Mouse (Mus musculus) left cerebral cortex, adult 18-20 months (tissue): Measurements from ENCODE around the gene Xbp1. TPM values are rescaled to one million over a fixed set of nuclear protein-coding genes. Genes with fewer than 3 reads are reported as not detected.
"Not testable (repeated sequence)": the region's sequence is repeated elsewhere in the genome, so short reads cannot be mapped to it uniquely, and the experiment has no call there.

Experiments used
- DNase-seq, 2 experiments: peaks; one replicate each; pipeline ENCODE4 v3.0.0; 2021 to 2022; ENCODE audit warnings: low spot score in 2 of 2, mixed read lengths in 1 of 2
- long read RNA-seq, 2 experiments: library from polyadenylated mRNA; stranded (forward); transcript quantifications; one replicate each; pipeline ENCODE4 v2.0.0; 2021
- total RNA-seq, 2 experiments: library from RNA; stranded (reverse); gene quantifications; 2 replicates each; pipeline ENCODE4 v1.2.3; 2021

The Xbp1 gene
- 100 to 1,000 TPM; 119 to 141 TPM for total RNA-seq
- long read RNA-seq, experiment 1, transcript Xbp1-201 (5 exons, 2,129 nt) = major isoform, 260 of 301 reads
- long read RNA-seq, experiment 1, partial matches to known transcripts = 10 of 301 reads
- long read RNA-seq, experiment 1, other reads (novel, unspliced or antisense) = 26 of 301 reads
- long read RNA-seq, experiment 2, transcript Xbp1-201 (5 exons, 2,129 nt) = major isoform, 176 of 208 reads
- long read RNA-seq, experiment 2, partial matches to known transcripts = 7 of 208 reads
- long read RNA-seq, experiment 2, other reads (novel, unspliced or antisense) = 18 of 208 reads

DNA sequence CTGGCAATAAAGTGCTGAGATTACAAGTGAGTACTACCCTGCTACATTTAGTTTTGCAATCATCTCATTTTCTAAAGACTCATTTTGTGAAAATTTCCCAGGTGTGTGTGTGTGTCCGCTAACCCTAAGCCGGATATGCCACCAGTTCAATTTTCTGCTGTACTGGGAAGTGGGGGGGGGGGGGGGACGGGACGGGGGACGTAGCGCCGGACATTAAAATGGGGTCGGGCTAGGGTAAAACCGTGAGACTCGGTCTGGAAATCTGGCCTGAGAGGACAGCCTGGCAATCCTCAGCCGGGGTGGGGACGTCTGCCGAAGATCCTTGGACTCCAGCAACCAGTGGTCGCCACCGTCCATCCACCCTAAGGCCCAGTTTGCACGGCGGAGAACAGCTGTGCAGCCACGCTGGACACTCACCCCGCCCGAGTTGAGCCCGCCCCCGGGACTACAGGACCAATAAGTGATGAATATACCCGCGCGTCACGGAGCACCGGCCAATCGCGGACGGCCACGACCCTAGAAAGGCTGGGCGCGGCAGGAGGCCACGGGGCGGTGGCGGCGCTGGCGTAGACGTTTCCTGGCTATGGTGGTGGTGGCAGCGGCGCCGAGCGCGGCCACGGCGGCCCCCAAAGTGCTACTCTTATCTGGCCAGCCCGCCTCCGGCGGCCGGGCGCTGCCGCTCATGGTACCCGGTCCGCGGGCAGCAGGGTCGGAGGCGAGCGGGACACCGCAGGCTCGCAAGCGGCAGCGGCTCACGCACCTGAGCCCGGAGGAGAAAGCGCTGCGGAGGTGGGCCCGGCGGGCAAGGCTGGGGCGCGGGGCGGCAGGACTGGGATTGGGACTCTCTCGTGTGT, at the start of gene Xbp1:
Gene Xbp1 (plus strand): TSS at position 248 of the 854 bp plus-strand sequence.
- DNase-seq = peak; percentile 98 to 99

GRCm38 (mm10) chr11:5474130-5474529, 46.3 kb upstream of the Xbp1 start:
- peak; percentile 72 to 83 for DNase-seq

DNA sequence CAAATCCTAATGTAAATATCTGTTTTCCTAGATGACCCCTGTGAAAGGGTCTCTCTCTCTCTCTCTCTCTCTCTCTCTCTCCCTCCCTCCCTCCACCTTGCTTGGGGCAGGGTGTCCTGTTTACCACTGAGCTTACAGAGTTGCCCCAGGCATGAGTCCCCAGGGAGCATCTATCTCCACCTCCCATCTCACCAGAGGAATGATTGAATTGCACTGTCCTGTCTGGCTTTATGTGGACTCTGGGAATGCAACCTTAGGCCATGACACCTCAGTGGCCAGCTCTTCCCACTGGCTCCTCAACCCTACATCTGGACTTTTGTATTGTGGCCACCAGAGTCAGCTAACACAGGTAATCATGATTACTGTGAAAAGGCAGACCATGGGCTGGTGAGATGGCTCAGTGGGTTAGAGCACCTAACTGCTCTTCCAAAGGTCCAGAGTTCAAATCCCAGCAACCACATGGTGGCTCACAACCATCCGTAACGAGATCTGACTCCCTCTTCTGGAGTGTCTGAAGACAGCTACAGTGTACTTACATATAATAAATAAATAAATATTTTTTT, 44.8 kb upstream of the Xbp1 start:
- not testable (repeated sequence) for DNase-seq

DNA sequence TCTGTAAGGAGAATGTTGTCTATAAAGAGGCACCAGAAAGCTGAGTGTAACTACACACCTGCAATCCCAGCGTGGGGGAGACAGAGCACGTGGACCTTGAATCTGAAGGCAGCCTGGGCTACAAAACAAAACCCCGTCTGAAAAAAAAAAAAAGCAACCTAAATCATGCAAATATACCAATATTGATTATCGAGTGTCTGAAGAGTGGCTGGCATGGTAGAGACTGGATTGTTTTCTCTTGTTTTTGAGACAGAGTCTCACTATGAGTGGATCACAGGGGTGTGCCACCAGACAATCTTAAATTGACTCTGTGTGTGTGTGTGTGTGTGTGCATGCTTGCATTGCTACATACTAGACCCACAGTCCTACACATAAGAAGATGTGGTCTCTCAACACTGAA, 43.7 kb upstream of the Xbp1 start:
- no peak for DNase-seq

DNA sequence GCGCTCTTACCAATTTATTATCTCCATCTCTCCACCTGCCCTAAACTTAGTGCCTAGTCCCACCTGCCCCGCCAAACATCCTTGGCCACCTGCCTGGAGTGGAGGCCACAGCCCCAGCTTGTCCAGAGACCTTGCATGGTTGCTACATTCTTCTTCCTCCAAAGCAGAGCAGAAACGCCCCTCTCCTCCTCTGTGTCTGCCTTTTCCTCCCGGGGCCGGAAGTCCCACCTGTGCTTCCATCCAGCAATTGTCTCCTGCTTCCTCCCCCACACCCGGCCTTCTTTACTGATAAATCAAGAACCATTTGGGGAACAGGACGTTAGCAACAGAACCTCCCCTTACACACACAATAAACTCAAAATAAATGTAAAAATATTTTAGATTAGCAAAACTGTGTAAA, 42.3 kb upstream of the Xbp1 start:
- DNase-seq = no peak

DNA sequence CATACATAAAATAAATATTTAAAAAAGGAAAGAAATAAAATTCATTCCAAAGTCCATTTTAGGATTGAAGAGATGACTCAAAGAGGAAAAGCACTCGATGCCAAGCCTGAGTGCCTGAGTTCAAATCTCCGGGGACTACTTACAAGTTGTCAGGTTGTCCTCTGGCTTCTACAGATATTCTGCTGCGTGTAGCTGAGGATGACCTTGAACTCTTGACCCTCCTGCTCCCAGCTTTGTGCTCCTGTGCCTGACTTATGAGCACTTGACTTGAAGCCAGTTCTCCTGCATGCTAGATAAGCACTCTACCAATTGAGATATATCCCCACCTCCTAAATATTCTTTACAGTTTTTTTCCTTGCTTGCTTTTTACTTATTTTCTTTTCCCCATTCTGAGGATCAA, 41.6 kb upstream of the Xbp1 start:
- no peak for DNase-seq

GRCm38 (mm10) chr11:5482581-5482980, 37.9 kb upstream of the Xbp1 start:
- DNase-seq = no peak

DNA sequence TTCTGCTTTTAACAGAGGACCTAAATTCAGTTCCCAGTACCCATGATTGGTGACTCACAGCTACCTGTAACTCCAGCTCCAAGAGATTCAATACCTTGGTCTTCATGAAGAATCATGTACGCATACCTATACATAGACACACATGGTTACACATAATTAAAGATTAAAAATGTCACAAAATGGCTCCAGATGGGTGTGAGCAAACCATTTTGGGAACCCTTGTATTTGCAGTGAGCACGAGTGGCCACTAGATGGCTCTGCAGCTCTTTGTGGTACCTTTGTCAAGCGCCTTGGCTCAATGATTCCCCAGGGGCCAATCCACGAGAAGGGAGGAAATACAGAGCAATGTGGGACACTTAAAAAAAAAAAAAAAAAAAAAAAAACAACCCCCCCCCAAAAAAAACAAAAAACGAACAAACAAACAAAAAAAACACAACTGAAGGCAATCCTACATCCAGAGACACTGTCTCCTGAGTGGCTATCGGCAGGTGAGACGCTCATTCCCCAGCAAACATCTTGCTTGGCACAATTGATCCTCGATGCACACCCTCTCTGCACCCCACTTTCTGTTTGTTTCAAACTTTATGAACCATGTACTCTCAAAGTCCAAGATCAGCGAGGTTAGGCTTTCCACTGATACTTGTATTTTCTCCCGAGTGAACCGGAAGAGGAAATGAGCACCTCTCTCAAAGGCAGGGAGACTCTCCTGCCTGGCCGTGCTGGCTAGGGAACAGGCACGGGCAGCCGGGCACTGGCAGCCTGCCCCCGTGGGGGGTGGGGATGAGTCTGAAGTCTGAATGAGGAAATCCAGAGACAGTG, 35.1 kb upstream of the Xbp1 start:
- peak; percentile 85 to 86 for DNase-seq

- DNase-seq = not testable (repeated sequence)
Measured at GRCm38 (mm10) chr11:5489433-5489832, 31.0 kb upstream of the Xbp1 start.

DNA sequence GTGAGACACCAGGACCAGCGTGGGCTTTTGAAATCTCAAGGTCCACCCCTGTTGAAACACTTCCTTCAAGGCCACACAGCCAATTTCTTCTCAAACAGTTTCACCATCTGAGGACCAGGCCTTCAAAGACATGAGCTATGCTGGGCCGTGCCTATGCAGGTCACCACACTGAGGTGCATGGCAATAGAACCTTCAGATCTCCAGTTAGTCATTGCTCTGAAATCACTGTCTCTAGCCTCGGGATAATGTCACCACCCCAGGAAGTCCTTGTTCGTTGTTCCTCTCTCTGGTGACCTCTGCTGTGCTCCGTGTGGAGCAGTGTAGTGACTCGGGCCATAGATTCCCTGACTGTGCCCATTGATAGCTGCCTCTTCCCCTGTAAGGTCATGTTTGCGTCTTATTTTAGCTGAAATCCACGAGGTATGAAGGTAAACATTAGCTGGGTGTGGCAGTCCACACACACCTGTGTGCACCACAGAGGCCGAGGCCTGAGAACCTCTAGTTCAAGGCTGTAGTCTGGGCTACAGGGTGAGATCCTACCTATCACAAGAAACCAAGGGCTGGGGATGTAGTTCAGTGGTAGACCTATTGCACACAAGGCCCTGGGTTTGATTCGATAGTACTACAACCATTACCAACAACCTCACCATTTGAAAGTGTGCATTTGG, 29.3 kb upstream of the Xbp1 start:
- no peak for DNase-seq

GRCm38 (mm10) chr11:5491912-5492311, 28.5 kb upstream of the Xbp1 start:
- DNase-seq = no peak

DNA sequence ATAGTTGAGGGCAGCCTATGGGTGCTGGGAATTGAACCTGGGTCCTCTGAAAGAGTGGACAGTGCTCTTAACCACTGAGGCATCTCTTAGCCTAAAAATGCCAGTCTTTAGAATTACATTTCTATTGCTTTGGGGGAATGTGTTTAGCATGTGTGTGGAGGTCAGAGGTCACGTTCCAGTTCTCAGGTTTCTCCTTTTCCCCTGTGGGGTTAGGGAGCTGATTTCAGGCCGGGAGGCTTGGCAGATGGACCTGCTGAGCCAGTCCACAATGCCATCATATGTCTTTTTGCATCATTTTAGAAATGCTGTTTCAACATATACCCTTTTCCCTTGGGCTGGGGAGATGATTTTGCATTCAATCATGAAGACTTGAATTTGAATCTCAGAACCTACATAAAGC, 26.6 kb upstream of the Xbp1 start:
- no peak for DNase-seq

- DNase-seq = no peak
Measured at GRCm38 (mm10) chr11:5495286-5495832, 25.1 kb upstream of the Xbp1 start.

- DNase-seq = no peak
Measured at GRCm38 (mm10) chr11:5495906-5496305, 24.6 kb upstream of the Xbp1 start.

DNA sequence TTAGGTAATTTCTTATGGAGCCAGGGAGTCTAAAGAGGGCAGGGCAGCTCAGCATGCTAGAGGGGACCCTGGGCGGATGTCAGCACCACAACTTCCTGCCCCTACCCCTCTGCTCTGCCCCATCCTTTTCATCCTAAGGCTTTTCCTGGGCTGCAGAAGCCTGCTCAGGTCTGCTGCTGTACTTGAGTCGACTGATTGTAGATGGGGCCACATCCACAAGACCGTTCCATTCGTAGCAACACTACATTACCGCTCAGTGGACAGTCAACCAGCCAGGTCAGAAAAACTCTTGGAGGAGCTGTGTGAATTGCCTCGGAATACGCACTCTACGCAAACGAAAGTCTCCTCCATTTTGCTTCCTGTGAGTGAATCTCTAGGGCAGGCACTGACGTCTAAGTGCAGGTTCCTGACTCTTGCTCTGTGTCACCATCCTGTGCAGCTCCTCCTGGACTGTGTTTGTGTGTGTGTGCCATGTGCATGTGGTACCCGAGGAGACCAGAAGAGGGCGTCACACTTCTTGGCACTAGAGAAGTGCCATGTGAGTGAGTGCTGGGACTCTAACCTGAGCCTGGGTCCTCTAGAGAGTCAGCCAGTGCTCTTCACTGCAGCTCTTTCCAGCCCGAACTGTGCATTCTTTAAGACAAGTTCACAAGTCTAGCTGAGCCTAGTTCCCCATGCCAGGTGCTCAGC, 23.8 kb upstream of the Xbp1 start:
- no peak for DNase-seq

DNA sequence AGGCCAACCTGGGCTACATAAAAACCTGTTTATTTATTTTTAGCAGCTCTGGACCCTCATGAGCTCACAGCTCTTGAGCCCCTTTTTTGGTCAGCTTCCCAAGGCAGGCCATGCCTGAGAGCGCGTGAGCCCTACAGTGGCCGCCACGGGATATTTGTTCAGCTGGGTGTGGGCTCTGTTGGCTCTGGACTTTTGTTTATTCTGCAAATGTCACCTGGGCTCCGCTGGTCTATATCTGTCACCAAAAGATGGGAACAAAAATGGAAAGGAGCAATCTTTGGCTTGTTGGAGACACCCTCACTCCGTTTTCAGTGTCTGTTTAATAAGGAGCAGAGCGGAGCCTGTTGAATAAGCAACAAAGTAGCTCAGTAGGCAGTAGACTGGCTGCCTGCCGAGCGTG, 22.0 kb upstream of the Xbp1 start:
- DNase-seq = no peak

DNA sequence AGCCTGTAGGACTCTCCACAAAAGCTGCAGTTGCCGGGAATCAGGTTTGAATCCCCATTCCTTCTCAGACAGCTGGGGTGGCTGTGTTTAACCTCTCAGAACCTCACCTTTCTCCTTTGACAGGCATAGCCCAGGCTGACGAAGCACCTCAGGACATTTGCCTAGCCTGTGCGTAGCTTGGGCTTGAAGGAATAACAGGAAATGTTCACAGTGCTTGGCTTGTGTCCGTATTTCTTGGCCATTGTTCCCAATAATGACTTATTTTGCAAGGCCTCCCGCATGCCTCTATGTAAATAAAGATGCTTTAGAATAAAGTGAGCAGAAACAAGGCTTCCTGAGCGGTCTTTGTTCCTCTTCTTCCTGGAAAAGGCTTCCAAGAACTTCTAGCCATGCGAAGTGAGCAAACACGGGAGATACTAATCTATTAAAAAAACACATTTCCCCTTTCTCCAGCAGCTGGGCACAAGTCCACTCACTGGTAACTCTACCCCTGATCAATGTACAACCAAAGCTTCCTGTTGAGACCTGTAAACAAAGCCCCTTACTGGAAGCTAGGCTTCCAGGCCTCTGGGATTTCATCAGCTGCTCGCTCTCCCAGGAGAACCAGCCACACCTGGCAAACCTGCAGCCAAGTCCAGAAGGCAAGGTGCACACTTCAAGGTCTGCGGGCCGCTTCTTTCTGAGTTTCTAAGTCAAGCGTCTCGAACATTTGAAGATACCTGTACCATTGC, 21.4 kb upstream of the Xbp1 start:
- no peak for DNase-seq

DNA sequence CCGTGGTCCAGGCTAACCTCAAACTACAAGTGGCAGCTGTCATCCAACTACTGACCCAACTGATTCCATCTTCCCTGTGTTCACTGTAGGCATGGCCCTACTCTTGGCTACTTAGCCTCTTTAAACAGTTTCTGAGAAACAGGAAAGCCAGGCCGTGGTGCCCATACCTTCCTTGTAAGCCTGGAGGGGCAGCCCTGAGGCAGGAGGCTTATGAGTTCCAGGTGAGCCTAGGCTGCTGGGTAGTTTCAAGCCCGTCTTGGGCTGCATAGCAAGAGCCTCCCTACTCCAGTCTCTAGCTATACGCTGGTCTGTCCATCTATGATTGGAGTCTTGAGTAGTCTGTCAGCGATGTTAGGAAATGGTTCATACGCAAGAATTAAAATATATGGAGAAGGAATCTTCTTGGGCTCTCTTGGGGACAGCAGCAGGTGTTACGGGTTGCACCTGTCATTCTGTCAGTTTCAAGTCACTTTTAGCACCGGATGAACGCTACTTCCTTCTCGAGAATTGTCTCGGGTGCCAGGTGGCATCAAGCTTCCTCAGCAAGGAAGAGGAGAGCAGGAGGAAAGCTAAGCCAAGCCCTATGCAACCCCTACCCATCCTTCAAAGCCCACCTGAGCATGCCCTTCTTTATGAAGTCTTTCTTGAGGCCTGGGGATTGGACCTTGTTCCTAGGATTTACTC, 20.4 kb upstream of the Xbp1 start:
- DNase-seq = no peak
